14 mouse cellular contexts compared by ENCODE assay signal in genomic region chr12:31026423-31026822, GRCm38 (mm10). TPM values are rescaled to one million over a fixed set of nuclear protein-coding genes. Genes with fewer than 3 reads are reported as not detected.
DNase-seq lines count a peak whose midpoint lies in the region; ATAC-seq lines count a peak whose summit lies in the region.
"Had no signal": no experiment of that assay in that cellular context is flagged by ENCODE, and none has a peak within 500 bp of the region (broad histone marks: within the 10 kb centered on the region; RNA-seq: fewer than 3 reads in every experiment).

No protein-coding gene starts in this region.

- H3K9ac ChIP-seq in kidney, embryonic 14.5 days (ENCODE audit: low read depth, low read length): no peak overlapping the region
- no peak overlapping the region for H3K9ac ChIP-seq in embryonic facial prominence, embryonic 11.5 days (replicated peaks; ENCODE audit: low read length)
- H3K9ac ChIP-seq in limb, embryonic 12.5 days (replicated peaks): no peak overlapping the region
- H3K9ac ChIP-seq: heart, embryonic 15.5 days had no signal

- H3K27ac ChIP-seq in kidney, embryonic 14.5 days (ENCODE audit: low read depth, low read length): no peak overlapping the region
- H3K27ac ChIP-seq in embryonic facial prominence, embryonic 11.5 days (replicated peaks; ENCODE audit: low read depth, low read length): no peak overlapping the region
- no peak overlapping the region for H3K27ac ChIP-seq in limb, embryonic 12.5 days
- no peak overlapping the region for H3K27ac ChIP-seq in forebrain, embryonic 10.5 days
- H3K27ac ChIP-seq: heart, embryonic 15.5 days had no signal

- no peak overlapping the region for H3K4me2 ChIP-seq in kidney, embryonic 14.5 days (replicated peaks; ENCODE audit: low read depth, low read length)
- no peak overlapping the region for H3K4me2 ChIP-seq in embryonic facial prominence, embryonic 11.5 days (ENCODE audit: low read depth, low read length)
- peak overlapping the region; percentile 19; the same call in 1 of the 2 replicates for H3K4me2 ChIP-seq in limb, embryonic 12.5 days
- H3K4me2 ChIP-seq: heart, embryonic 15.5 days had no signal

- H3K4me3 ChIP-seq in kidney, embryonic 14.5 days (ENCODE audit: low read length): no peak overlapping the region
- no peak overlapping the region for H3K4me3 ChIP-seq in embryonic facial prominence, embryonic 11.5 days (ENCODE audit: low read depth, low read length)
- no peak overlapping the region for H3K4me3 ChIP-seq in limb, embryonic 12.5 days (replicated peaks)
- no peak overlapping the region for H3K4me3 ChIP-seq in forebrain, embryonic 10.5 days
- H3K4me3 ChIP-seq: erythroblast, embryonic 14.5 days; heart, embryonic 15.5 days had no signal

- no peaks in the 10 kb centered on the region for H3K27me3 ChIP-seq in kidney, embryonic 14.5 days (ENCODE audit: control insufficient read depth, insufficient read depth, low read length)
- H3K27me3 ChIP-seq in embryonic facial prominence, embryonic 11.5 days (ENCODE audit: control insufficient read depth, insufficient read depth, low read length): no peaks in the 10 kb centered on the region
- H3K27me3 ChIP-seq in limb, embryonic 12.5 days: peaks cover 6% of the 10 kb centered on the region; the same call in 1 of the 2 replicates
- H3K27me3 ChIP-seq in forebrain, embryonic 10.5 days (ENCODE audit: poor library complexity, severe bottlenecking): no peaks in the 10 kb centered on the region
- H3K27me3 ChIP-seq: heart, embryonic 15.5 days had no signal

- H3K36me3 ChIP-seq in kidney, embryonic 14.5 days (ENCODE audit: control insufficient read depth, insufficient read depth, low read length): no peaks in the 10 kb centered on the region
- H3K36me3 ChIP-seq in embryonic facial prominence, embryonic 11.5 days (replicated peaks; ENCODE audit: control insufficient read depth, insufficient read depth, low read depth, low read length): no peaks in the 10 kb centered on the region
- H3K36me3 ChIP-seq in limb, embryonic 12.5 days: no peaks in the 10 kb centered on the region
- no peaks in the 10 kb centered on the region for H3K36me3 ChIP-seq in forebrain, embryonic 10.5 days (replicated peaks)
- H3K36me3 ChIP-seq: heart, embryonic 15.5 days had no signal

- H3K4me1 ChIP-seq in kidney, embryonic 14.5 days (ENCODE audit: control insufficient read depth, insufficient read depth, low read length): 0 out of 2 replicates have a peak, but pooled peaks cover 4% of the 10 kb centered on the region
- H3K4me1 ChIP-seq in embryonic facial prominence, embryonic 11.5 days (ENCODE audit: control insufficient read depth, insufficient read depth, low read length): no peaks in the 10 kb centered on the region
- peaks cover 11% of the 10 kb centered on the region for H3K4me1 ChIP-seq in limb, embryonic 12.5 days (replicated peaks)
- no peaks in the 10 kb centered on the region for H3K4me1 ChIP-seq in forebrain, embryonic 10.5 days
- H3K4me1 ChIP-seq: heart, embryonic 15.5 days had no signal

- ATAC-seq in kidney, embryonic 14.5 days (ENCODE audit: low FRiP score, low TSS enrichment): peak; percentile 89
- no peak for ATAC-seq in embryonic facial prominence, embryonic 11.5 days (replicated peaks; ENCODE audit: insufficient number of reproducible peaks, low FRiP score, low TSS enrichment, low read depth)
- peak; percentile 47; the same call in 1 of the 2 replicates for ATAC-seq in limb, embryonic 12.5 days (ENCODE audit: insufficient number of reproducible peaks, insufficient read depth, low FRiP score, low TSS enrichment, low read depth)
- ATAC-seq in inflammation-experienced regulatory T-cells, adult 6 months: no peak
- no peak for ATAC-seq in monocyte, adult 5-6 weeks (replicated peaks; ENCODE audit: insufficient number of reproducible peaks, low FRiP score, low TSS enrichment, poor library complexity, severe bottlenecking)

- WGBS in kidney, embryonic 14.5 days: 15% methylated on average over 7 of the region's 7 CpGs
- 31% methylated on average over 7 of the region's 7 CpGs for WGBS in embryonic facial prominence, embryonic 11.5 days
- WGBS in limb, embryonic 12.5 days: 11% methylated on average over 7 of the region's 7 CpGs
- 75% methylated on average over 7 of the region's 7 CpGs for WGBS in forebrain, embryonic 10.5 days

- peaks cover 6% of the 10 kb centered on the region; the same call in 1 of the 2 replicates for H3K9me3 ChIP-seq in kidney, embryonic 14.5 days (ENCODE audit: control insufficient read depth, low read length)
- no peaks in the 10 kb centered on the region for H3K9me3 ChIP-seq in embryonic facial prominence, embryonic 11.5 days (replicated peaks; ENCODE audit: control insufficient read depth, low read length)
- 0 out of 2 replicates have a peak, but pooled peaks cover 6% of the 10 kb centered on the region for H3K9me3 ChIP-seq in limb, embryonic 12.5 days
- H3K9me3 ChIP-seq in forebrain, embryonic 10.5 days: no peaks in the 10 kb centered on the region
- H3K9me3 ChIP-seq: heart, embryonic 15.5 days had no signal

- DNase-seq in kidney, adult 8-10 months: no peak
- peak; percentile 76 for DNase-seq in embryonic facial prominence, embryonic 11.5 days (ENCODE audit: low spot score)
- DNase-seq in lung, postnatal 4 days: peak; percentile 54 to 58
- DNase-seq in forebrain, embryonic 10.5 days (ENCODE audit: extremely low spot score, low spot score): no peak
- DNase-seq: adrenal gland, postnatal 25 days; cerebellum, adult 2 months; gastrocnemius, postnatal 14 days had no signal

RNA-seq across cellular contexts. Expression of gene Fam110c, which starts 47.2 kb away (rescaled TPM):
- polyA plus RNA-seq in kidney, embryonic 14.5 days (2014; fragmentation: Nextera tagmentation; extraction: Ambion mirVana): 2.4 and 3.2 TPM in 2 replicates
- 0.17 and 0.38 TPM in 2 replicates for polyA plus RNA-seq in embryonic facial prominence, embryonic 11.5 days (2014; fragmentation: Nextera tagmentation; extraction: Ambion mirVana)
- polyA plus RNA-seq in limb, embryonic 12.5 days (2016; fragmentation: Nextera tagmentation; extraction: Ambion mirVana): 0.25 and 0.26 TPM in 2 replicates
- polyA plus RNA-seq in inflammation-experienced regulatory T-cells, adult 6 months (2017; shearing (Covaris generic)): under 1 TPM in 2 of 3 experiments, not detected in 1; 0.24 to 0.39 TPM
- 0.11 to 0.67 TPM (median 0.19 TPM) in 3 replicates for total RNA-seq in monocyte, adult 5-6 weeks (2017)
- polyA plus RNA-seq in forebrain, embryonic 10.5 days (2016; fragmentation: Nextera tagmentation; extraction: Ambion mirVana): 0.14 and 0.45 TPM in 2 replicates
- total RNA-seq: gastrocnemius, postnatal 14 days; left cerebral cortex, postnatal 25 days had no signal
- polyA plus RNA-seq: erythroblast, embryonic 14.5 days had no signal

Comparison
In these comparisons a context has a peak if more than half of its experiments do, and no peak if none do; other contexts are left out.
1. ATAC-seq: peak in kidney, embryonic 14.5 days (single experiment) and limb, embryonic 12.5 days (single experiment); none in embryonic facial prominence, embryonic 11.5 days (single experiment), inflammation-experienced regulatory T-cells, adult 6 months (single experiment) and monocyte, adult 5-6 weeks (single experiment).
2. DNase-seq: peak in embryonic facial prominence, embryonic 11.5 days (single experiment) and lung, postnatal 4 days (2 of 2); none in kidney, adult 8-10 months (0 of 2) and forebrain, embryonic 10.5 days (single experiment).